Mouse (Mus musculus) ES-Bruce4 (cell line): ENCODE results near the gene Map3k11.

Experiments used
- CTCF ChIP-seq: IDR thresholded peaks from one replicate; pipeline ENCODE4 v1.8.1; 2011; ENCODE audit warnings: low read depth, low read length
- EP300 ChIP-seq: IDR thresholded peaks from 2 replicates; pipeline ENCODE4 v1.6.1; 2011; ENCODE audit warnings: low read depth, low read length; ENCODE audit not compliant: insufficient read depth

- TF ChIP-seq CTCF = peak; percentile 75
- no peak for TF ChIP-seq EP300
Measured at GRCm38 (mm10) chr19:5711218-5711617, 22.7 kb downstream of the Map3k11 start.
